Mouse (Mus musculus) neutrophil, adult 83 days (primary cell): ENCODE results near the gene Olfr491. TPM values are rescaled to one million over a fixed set of nuclear protein-coding genes. Genes with fewer than 3 reads are reported as not detected.

Source experiments
- total RNA-seq, 2 experiments: library from RNA; stranded (reverse); gene quantifications; one replicate each; pipeline ENCODE4 v1.2.4; 2023

Gene Olfr491
- total RNA-seq = not detected

GRCm38 (mm10) chr7:108313151-108313550 lies at the start of gene Olfr491:
TSS of gene Olfr491 (plus strand) at chr7:108313451.

GRCm38 (mm10) chr7:108288834-108289233 lies 24.4 kb upstream of the Olfr491 start, which contains the start of gene Olfr490:
TSS of gene Olfr490 (minus strand) at chr7:108288934.

GRCm38 (mm10) chr7:108323574-108323973 lies 10.3 kb downstream of the Olfr491 start, which contains the start of gene Olfr492:
TSS of gene Olfr492 (minus strand) at chr7:108323674.

GRCm38 (mm10) chr7:108346879-108347278 lies 33.6 kb downstream of the Olfr491 start, which contains the start of gene Olfr493:
TSS of gene Olfr493 (minus strand) at chr7:108346979.

GRCm38 (mm10) chr7:108365035-108365434 lies 51.8 kb downstream of the Olfr491 start, which contains the start of gene Olfr494:
TSS of gene Olfr494 (plus strand) at chr7:108365335.

Other genes with a start within 250 kb of the Olfr491 start
- gene Olfr480, start 246.1 kb upstream of the Olfr491 start, total RNA-seq = not detected
- gene Olfr481, start 233.6 kb upstream of the Olfr491 start, total RNA-seq = not detected
- 1 to 10 TPM; 1.2 to 1.7 TPM for gene Olfr482, start 215.9 kb upstream of the Olfr491 start, total RNA-seq
- gene Olfr483, start 212.6 kb upstream of the Olfr491 start, total RNA-seq = not detected
- gene Olfr484, start 186.0 kb upstream of the Olfr491 start, total RNA-seq = not detected
- not detected for gene Olfr485, start 153.6 kb upstream of the Olfr491 start, total RNA-seq
- not detected for gene Olfr486, start 140.7 kb upstream of the Olfr491 start, total RNA-seq
- gene Olfr487, start 98.8 kb upstream of the Olfr491 start, total RNA-seq = not detected
- not detected for gene Olfr488, start 55.1 kb upstream of the Olfr491 start, total RNA-seq
- not detected for gene Olfr490, start 24.5 kb upstream of the Olfr491 start, total RNA-seq
- gene Olfr492, start 10.2 kb downstream of the Olfr491 start, total RNA-seq = not detected
- not detected for gene Olfr493, start 33.5 kb downstream of the Olfr491 start, total RNA-seq
- gene Olfr494, start 51.9 kb downstream of the Olfr491 start, total RNA-seq = not detected
- gene Olfr495, start 79.7 kb downstream of the Olfr491 start, total RNA-seq = not detected
- not detected for gene Olfr497, start 107.0 kb downstream of the Olfr491 start, total RNA-seq
- not detected for gene Olfr498, start 151.9 kb downstream of the Olfr491 start, total RNA-seq
- gene Olfr502, start 211.6 kb downstream of the Olfr491 start, total RNA-seq = not detected
- gene Olfr503, start 231.1 kb downstream of the Olfr491 start, total RNA-seq = not detected